Mouse (Mus musculus): ENCODE results near the gene Pttg1ip.

- TF ChIP-seq CTCF (conservative IDR thresholded peaks at IDR 0.05; ENCODE audit: insufficient read depth, insufficient read length, low read depth, low read length) (no peak), POLR2A (IDR thresholded peaks at IDR 0.05; ENCODE audit: low read depth, low read length) (no peak)
Measured at GRCm38 (mm10) chr10:77603021-77603420, 21.5 kb downstream of the Pttg1ip start.

Measured in kidney, adult 2 months (tissue).